ENCODE assay signal across 24 mouse cellular contexts in genomic region chr9:54329201-54329600, GRCm38 (mm10). TPM values are rescaled to one million over a fixed set of nuclear protein-coding genes. Genes with fewer than 3 reads are reported as not detected.
A peak's percentile ranks its signal among the peaks of the same experiment; 100 is the strongest.
DNase-seq lines count a peak whose midpoint lies in the region; ATAC-seq and TF ChIP-seq lines count a peak whose summit lies in the region.
"Had no signal": no experiment of that assay in that cellular context is flagged by ENCODE, and none has a peak within 500 bp of the region (broad histone marks: within the 10 kb centered on the region; RNA-seq: fewer than 3 reads in every experiment).

No protein-coding gene starts in this region.

- H3K27me3 ChIP-seq in forebrain, embryonic 11.5 days (ENCODE audit: control insufficient read depth, insufficient read depth, low read length): no peaks in the 10 kb centered on the region
- no peaks in the 10 kb centered on the region for H3K27me3 ChIP-seq in forebrain, embryonic 16.5 days (replicated peaks; ENCODE audit: control insufficient read depth, insufficient read depth, low read length)
- no peaks in the 10 kb centered on the region for H3K27me3 ChIP-seq in heart, adult 2 months (ENCODE audit: control insufficient read depth, insufficient read depth, low read length)
- no peaks in the 10 kb centered on the region for H3K27me3 ChIP-seq in heart, embryonic 10.5 days (ENCODE audit: insufficient read depth, poor library complexity, severe bottlenecking)
- no peaks in the 10 kb centered on the region for H3K27me3 ChIP-seq in heart, embryonic 12.5 days (replicated peaks)

- no peaks in the 10 kb centered on the region for H3K4me1 ChIP-seq in forebrain, embryonic 11.5 days (replicated peaks; ENCODE audit: control insufficient read depth, insufficient read depth, low read length)
- no peaks in the 10 kb centered on the region for H3K4me1 ChIP-seq in forebrain, embryonic 16.5 days (replicated peaks; ENCODE audit: control insufficient read depth, insufficient read depth, low read length)
- H3K4me1 ChIP-seq in heart, adult 2 months (ENCODE audit: control insufficient read depth, insufficient read depth, low read length): no peaks in the 10 kb centered on the region
- H3K4me1 ChIP-seq in heart, embryonic 10.5 days: no peaks in the 10 kb centered on the region
- H3K4me1 ChIP-seq in heart, embryonic 12.5 days (replicated peaks): no peaks in the 10 kb centered on the region

- no peaks in the 10 kb centered on the region for H3K36me3 ChIP-seq in forebrain, embryonic 11.5 days (ENCODE audit: control insufficient read depth, insufficient read depth, low read length)
- H3K36me3 ChIP-seq in forebrain, embryonic 16.5 days (ENCODE audit: control insufficient read depth, insufficient read depth): no peaks in the 10 kb centered on the region
- no peaks in the 10 kb centered on the region for H3K36me3 ChIP-seq in heart, adult 2 months (ENCODE audit: control insufficient read depth, insufficient read depth, low read length)
- no peaks in the 10 kb centered on the region for H3K36me3 ChIP-seq in heart, embryonic 10.5 days
- H3K36me3 ChIP-seq in heart, embryonic 12.5 days: no peaks in the 10 kb centered on the region
- H3K36me3 ChIP-seq: G1E had no signal

- intact Hi-C loops in heart, adult 2 months (cut with DNase I): no loop called here

- H3K4me2 ChIP-seq in forebrain, embryonic 11.5 days (ENCODE audit: low read depth, low read length, severe bottlenecking): no peak overlapping the region
- H3K4me2 ChIP-seq in forebrain, embryonic 16.5 days (ENCODE audit: low read length): no peak overlapping the region
- no peak overlapping the region for H3K4me2 ChIP-seq in heart, embryonic 12.5 days

- no peak for TF ChIP-seq EP300 in heart, adult 2 months (IDR thresholded peaks at IDR 0.05; ENCODE audit: insufficient read depth, low read depth, low read length)

- no peaks in the 10 kb centered on the region for H3K79me2 ChIP-seq in heart, adult 2 months (replicated peaks; ENCODE audit: control insufficient read depth, insufficient read depth, low read length)

- H3K4me3 ChIP-seq in forebrain, embryonic 11.5 days (ENCODE audit: low read depth, low read length): no peak overlapping the region
- H3K4me3 ChIP-seq in forebrain, embryonic 16.5 days (replicated peaks; ENCODE audit: low read length): no peak overlapping the region
- H3K4me3 ChIP-seq in heart, adult 2 months: no peak overlapping the region
- no peak overlapping the region for H3K4me3 ChIP-seq in heart, embryonic 10.5 days
- no peak overlapping the region for H3K4me3 ChIP-seq in heart, embryonic 12.5 days

- peak; percentile 40 for DNase-seq in forebrain, embryonic 11.5 days (ENCODE audit: low spot score)
- DNase-seq in heart, adult 11 months: peak; percentile 55
- no peak for DNase-seq in heart, adult 2 months
- DNase-seq in heart, embryonic 10.5 days (ENCODE audit: low spot score): peak; percentile 66
- DNase-seq: adrenal gland, adult 2 months; adrenal gland, adult 8-10 months; adrenal gland, postnatal 10 days; adrenal gland, postnatal 14 days; adrenal gland, postnatal 25 days; adrenal gland, postnatal 36 days; B cell, adult 2 months; cerebellum, adult 11 months; cerebellum, adult 11-12 months; cerebellum, adult 18-20 months had no signal

- no peak for TF ChIP-seq POLR2A in heart, adult 2 months (IDR thresholded peaks at IDR 0.05; ENCODE audit: insufficient read depth, low read depth, low read length)

- no peaks in the 10 kb centered on the region for H3K9me3 ChIP-seq in forebrain, embryonic 11.5 days (ENCODE audit: control insufficient read depth, low read length)
- no peaks in the 10 kb centered on the region for H3K9me3 ChIP-seq in forebrain, embryonic 16.5 days (ENCODE audit: control insufficient read depth, low read length)
- H3K9me3 ChIP-seq in heart, embryonic 10.5 days: no peaks in the 10 kb centered on the region
- H3K9me3 ChIP-seq in heart, embryonic 12.5 days (replicated peaks): no peaks in the 10 kb centered on the region
- H3K9me3 ChIP-seq: G1E had no signal

- WGBS in forebrain, embryonic 11.5 days: 96% methylated on average over 7 of the region's 7 CpGs
- WGBS in forebrain, embryonic 16.5 days: 95% methylated on average over 7 of the region's 7 CpGs
- WGBS in heart, adult 2 months: 82% methylated on average over 7 of the region's 7 CpGs
- WGBS in heart, embryonic 10.5 days: 89% methylated on average over 7 of the region's 7 CpGs
- 82% methylated on average over 7 of the region's 7 CpGs for WGBS in heart, embryonic 12.5 days

- ATAC-seq in forebrain, embryonic 11.5 days (replicated peaks; ENCODE audit: low FRiP score): no peak
- no peak for ATAC-seq in forebrain, embryonic 16.5 days
- ATAC-seq in heart, embryonic 12.5 days (ENCODE audit: insufficient number of reproducible peaks, low FRiP score): no peak
- ATAC-seq: activated CD4-positive, CD25-positive, alpha-beta regulatory T cell, adult 4 months; CD4-positive, CD25-positive, alpha-beta regulatory T cell, adult 4 months; Patski had no signal

- no peak overlapping the region for H3K27ac ChIP-seq in forebrain, embryonic 11.5 days (ENCODE audit: low read depth, low read length)
- no peak overlapping the region for H3K27ac ChIP-seq in forebrain, embryonic 16.5 days (ENCODE audit: low read length)
- H3K27ac ChIP-seq in heart, adult 2 months: no peak overlapping the region
- H3K27ac ChIP-seq in heart, embryonic 10.5 days: no peak overlapping the region
- no peak overlapping the region for H3K27ac ChIP-seq in heart, embryonic 12.5 days (ENCODE audit: poor library complexity, severe bottlenecking)

- TF ChIP-seq CTCF in heart, adult 2 months (IDR thresholded peaks at IDR 0.05): no peak

- no peak overlapping the region for H3K9ac ChIP-seq in forebrain, embryonic 11.5 days (ENCODE audit: low read length)
- H3K9ac ChIP-seq in forebrain, embryonic 16.5 days (replicated peaks; ENCODE audit: low read depth, low read length): no peak overlapping the region
- no peak overlapping the region for H3K9ac ChIP-seq in heart, adult 2 months (ENCODE audit: low read depth, low read length)
- H3K9ac ChIP-seq in heart, embryonic 12.5 days: no peak overlapping the region

RNA-seq across cellular contexts. Expression of gene Gldn, which starts 42.9 kb away (rescaled TPM):
- polyA plus RNA-seq in forebrain, embryonic 11.5 days (2014; fragmentation: Nextera tagmentation; extraction: Ambion mirVana): 0.11 TPM in 1 of 2 replicates, not detected in the other
- 0.11 and 0.34 TPM in 2 replicates for polyA plus RNA-seq in forebrain, embryonic 16.5 days (2015; fragmentation: Nextera tagmentation; extraction: Ambion mirVana)
- under 1 TPM; 0.05 TPM for total RNA-seq in heart, adult 2 months (2021)
- 0.20 and 0.31 TPM in 2 replicates for polyA plus RNA-seq in heart, adult 2 months (2012; rRNA removed)
- polyA plus RNA-seq in heart, embryonic 10.5 days (2016; fragmentation: Nextera tagmentation; extraction: Ambion mirVana): 0.10 TPM in 1 of 2 replicates, not detected in the other
- not detected in 2 replicates for polyA plus RNA-seq in heart, embryonic 12.5 days (2016; fragmentation: Nextera tagmentation; extraction: Ambion mirVana)
- total RNA-seq: CH12.LX, ES-E14, MEL had no signal
- polyA plus RNA-seq: C2C12; CD4-positive, CD25-positive, alpha-beta regulatory T cell, adult 4 months; G1E had no signal

Comparison
In these comparisons a context has a peak if more than half of its experiments do, and no peak if none do; other contexts are left out.
1. DNase-seq: peak in forebrain, embryonic 11.5 days (single experiment), heart, adult 11 months (single experiment) and heart, embryonic 10.5 days (single experiment); none in heart, adult 2 months (0 of 2).